Mouse (Mus musculus) erythroid progenitor cell, adult 5-6 weeks (primary cell): Measurements from ENCODE around the gene Sorcs1. TPM values are rescaled to one million over a fixed set of nuclear protein-coding genes. Genes with fewer than 3 reads are reported as not detected.

ENCODE experiments used
- ATAC-seq: replicated peaks from 2 replicates; pipeline ENCODE4 v1.8.0; 2016; ENCODE audit warnings: moderate number of reproducible peaks, mild to moderate bottlenecking, moderate TSS enrichment, inconsistent platforms; ENCODE audit not compliant: poor library complexity, low FRiP score, severe bottlenecking
- total RNA-seq, 2 experiments: library from RNA; stranded (forward) in 1 of 2; stranded (reverse) in 1 of 2; fragments of 150-400 nt in 1 of 2; fragments of 186-747, 209-891 nt in 1 of 2; gene quantifications; 2 replicates each; pipeline versions ENCODE4 v1.2.3 to v1.2.4; 2015 to 2017; ENCODE audit warnings: low replicate concordance in 2 of 2

Gene Sorcs1
- total RNA-seq, 2 experiments from 2014 or later: not detected

GRCm38 (mm10) chr19:50325686-50326085, 352.8 kb downstream of the Sorcs1 start:
- ATAC-seq: no peak

GRCm38 (mm10) chr19:50307046-50307445, 371.4 kb downstream of the Sorcs1 start:
- ATAC-seq: no peak

- no peak for ATAC-seq
Measured at GRCm38 (mm10) chr19:50294205-50294604, 384.2 kb downstream of the Sorcs1 start.

- ATAC-seq: no peak
Measured at GRCm38 (mm10) chr19:50264450-50264849, 414.0 kb downstream of the Sorcs1 start.

GRCm38 (mm10) chr19:50258718-50259413, 419.6 kb downstream of the Sorcs1 start:
- ATAC-seq: no peak

DNA sequence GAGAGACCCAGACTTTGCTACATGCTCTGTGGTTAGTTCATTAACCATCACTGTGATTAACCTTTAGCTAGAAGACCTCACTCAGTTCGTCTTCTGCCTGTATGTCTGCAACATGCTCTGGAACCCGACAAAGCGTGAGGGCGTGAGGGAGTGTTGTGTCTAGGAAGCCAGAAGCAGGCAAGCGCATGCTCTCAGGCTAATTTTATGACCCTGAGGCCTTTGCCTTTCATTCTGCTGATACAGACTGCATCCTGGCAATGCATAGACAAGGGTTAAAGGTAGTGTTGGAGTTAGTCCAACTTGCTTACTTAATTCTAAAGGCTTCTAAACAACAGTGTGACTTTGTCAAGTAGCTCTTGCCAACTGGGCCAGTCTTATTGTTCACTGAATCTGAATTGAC, 458.0 kb downstream of the Sorcs1 start:
- ATAC-seq: no peak

GRCm38 (mm10) chr19:50214466-50215228, 463.8 kb downstream of the Sorcs1 start:
- no peak for ATAC-seq

DNA sequence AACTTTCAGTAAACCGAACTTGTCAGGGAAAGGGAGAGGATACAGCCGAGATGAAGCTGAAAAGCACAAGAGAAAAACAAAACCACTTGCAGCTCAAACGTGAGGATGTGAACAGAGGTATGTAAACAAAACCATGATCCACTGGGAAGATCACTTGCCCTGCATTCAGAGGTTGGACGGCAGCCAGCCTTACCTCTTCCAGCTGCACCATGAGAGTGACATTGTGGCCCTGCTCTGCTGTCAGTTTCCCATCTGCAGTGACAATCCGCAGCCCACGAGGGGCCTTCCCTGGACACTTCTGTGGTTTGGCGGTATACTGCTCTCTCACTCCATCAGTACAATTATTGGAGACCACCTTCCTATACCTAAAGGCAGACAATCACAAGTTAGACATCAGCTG, 468.0 kb downstream of the Sorcs1 start:
- no peak for ATAC-seq

- ATAC-seq: no peak
Measured at GRCm38 (mm10) chr19:50204341-50204740, 474.1 kb downstream of the Sorcs1 start.

DNA sequence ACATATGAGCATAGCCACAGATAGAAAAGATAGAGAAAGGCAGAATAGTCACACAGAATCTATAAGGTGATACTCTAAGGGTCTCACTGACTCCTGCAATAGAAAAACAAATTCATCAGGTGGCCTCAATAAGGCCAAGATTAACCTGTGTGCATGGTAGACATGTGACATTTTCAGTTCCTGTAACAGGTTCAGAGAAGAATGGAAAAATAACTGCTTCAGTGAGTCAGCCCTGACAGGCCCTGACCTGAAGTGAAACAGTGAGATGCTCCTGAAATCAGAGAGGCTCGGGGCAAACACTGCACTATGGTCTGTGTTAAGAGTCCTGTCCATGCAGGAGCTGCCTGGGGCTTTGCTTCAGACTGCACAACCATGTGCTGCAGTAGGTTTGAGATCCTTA, 481.9 kb downstream of the Sorcs1 start:
- ATAC-seq: no peak

DNA sequence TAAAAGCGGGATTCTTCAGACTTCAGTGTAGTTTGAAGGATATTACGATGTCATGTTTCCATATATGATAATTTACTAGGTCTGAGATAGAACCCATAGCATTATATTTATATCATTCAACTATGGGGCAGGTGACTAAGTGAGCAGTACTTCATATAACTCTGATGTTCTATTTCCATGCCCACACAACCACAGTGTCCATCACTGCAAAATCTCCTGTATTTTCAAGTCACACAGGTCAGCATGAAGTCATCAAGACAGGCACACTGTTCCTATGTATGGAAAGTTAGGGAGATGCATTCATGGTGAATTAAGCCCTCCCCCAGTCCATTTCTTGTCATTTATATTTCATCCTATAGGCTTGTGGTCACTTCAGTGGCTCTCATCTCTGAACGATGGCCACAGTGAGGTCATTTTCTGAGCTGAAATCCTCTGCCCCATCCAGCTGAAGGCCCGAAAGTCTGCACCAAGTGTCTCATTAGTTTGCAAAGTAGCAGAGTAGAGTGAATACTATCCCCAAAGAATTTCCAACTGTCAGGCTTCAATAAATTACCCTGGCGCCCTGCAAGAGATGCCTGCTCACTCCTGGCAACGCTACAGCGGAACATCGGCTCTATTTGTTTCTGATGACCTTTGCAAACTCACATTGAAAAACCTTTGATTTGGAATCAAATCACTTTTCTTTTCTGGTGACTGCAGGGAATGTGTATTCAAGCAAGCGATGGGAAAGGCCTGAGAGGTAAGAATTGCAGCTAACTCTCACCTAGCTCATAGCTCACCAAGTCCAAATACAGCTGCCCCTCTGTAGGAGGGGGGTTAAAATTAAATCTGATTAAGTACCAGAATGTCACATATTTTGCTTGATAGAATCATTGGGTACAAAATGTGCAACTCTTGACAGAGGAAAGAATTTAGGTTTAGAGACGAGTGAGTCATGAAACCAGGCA, 492.4 kb downstream of the Sorcs1 start:
- no peak for ATAC-seq

GRCm38 (mm10) chr19:50184901-50185623, 493.4 kb downstream of the Sorcs1 start:
- no peak for ATAC-seq

DNA sequence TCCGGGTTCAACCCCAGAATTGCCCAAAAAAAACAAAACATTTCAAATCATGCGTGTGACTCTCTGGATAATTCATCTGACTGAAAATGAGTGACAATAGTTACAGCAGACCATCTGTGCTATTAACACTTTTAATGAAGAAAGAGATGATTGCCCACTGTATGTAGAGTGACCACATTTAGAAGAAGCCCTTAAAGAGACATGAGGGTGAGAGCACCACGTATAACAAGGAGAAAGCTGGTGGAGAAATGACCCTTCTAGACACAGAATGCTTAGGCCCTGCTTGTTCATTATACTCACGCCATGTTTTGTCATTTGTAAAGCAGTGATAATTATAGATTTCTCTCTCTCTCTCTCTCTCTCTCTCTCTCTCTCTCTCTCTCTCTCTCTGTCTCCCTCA, 499.6 kb downstream of the Sorcs1 start:
- no peak for ATAC-seq

DNA sequence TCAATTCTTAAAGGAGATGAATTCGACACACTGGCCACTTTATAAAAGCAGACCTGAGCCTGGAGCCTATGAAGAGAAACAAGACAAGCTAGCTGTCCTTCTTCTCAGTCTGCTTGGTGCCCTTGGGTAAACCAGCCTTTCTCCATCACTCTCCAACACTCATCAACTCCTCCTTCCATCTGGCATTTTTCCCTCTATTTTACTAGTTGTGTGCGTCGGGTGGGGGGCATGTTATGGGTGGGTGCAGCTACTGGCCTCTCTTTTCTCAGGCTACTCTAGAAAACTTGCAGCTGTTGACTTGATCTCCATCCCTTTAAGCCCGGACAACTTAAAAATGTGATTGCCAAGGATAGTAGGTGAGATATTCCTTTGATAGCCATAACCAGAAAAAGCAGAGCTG, 500.3 kb downstream of the Sorcs1 start:
- ATAC-seq: no peak

GRCm38 (mm10) chr19:50171849-50172248, 506.6 kb downstream of the Sorcs1 start:
- ATAC-seq: no peak

DNA sequence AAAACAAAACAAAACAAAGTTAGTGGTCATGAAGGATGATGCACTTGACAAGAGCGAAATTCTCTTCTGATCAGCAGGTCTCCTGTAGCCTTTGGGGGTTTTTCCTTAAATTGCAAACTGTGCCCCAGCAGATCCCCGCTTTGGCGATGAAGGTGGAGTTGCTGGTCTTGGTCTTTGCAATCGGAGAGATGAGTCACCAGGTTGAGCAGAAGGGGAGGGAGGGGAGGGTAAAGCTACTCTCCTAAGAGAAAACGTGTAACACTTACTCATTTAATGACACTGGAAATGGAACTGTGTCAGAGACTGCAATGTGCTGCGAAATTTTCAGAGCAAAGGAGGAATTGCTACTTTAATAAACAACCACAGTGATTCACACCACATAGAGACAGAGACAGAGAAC, 527.3 kb downstream of the Sorcs1 start:
- ATAC-seq: no peak

DNA sequence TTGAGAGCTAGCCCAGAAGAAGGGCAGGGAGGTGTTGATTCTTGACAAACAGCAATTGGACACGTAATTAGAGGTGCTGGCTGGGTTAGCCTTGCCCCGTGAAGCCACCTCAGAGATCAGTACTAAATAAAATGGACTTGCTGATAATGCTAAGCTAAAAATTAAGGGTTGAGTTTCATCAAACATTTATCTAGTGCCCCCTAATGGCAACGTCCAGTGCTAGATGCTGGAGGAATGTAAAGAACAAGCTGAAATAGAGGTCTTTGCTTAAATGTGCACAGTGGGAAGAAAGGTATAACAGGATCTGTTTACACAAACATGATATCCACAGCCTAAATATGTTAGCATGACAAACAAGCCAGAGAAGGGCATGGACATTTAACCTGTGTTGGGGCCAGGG, 532.5 kb downstream of the Sorcs1 start:
- no peak for ATAC-seq

- ATAC-seq: no peak
Measured at GRCm38 (mm10) chr19:50141853-50142252, 536.6 kb downstream of the Sorcs1 start.

- no peak for ATAC-seq
Measured at GRCm38 (mm10) chr19:50134656-50135055, 543.8 kb downstream of the Sorcs1 start.
